Mouse (Mus musculus) gastrocnemius, postnatal 36 days (tissue): ENCODE data around the gene Tdrd5. TPM values are rescaled to one million over a fixed set of nuclear protein-coding genes. Genes with fewer than 3 reads are reported as not detected.

Source experiments
- total RNA-seq, 2 experiments: library from RNA; stranded (reverse); gene quantifications; 2 replicates each; pipeline ENCODE4 v1.2.3; 2021

Gene Tdrd5
- total RNA-seq, 2 experiments from 2014 or later, result 0.10 TPM; not detected in 1

Other genes starting within 250 kb of the Tdrd5 start
- gene Fam163a, start 98.6 kb downstream of the Tdrd5 start, total RNA-seq, result not detected
- not detected for gene Nphs2, start 7.1 kb upstream of the Tdrd5 start, total RNA-seq
- 100 to 1,000 TPM; 315 to 385 TPM for gene Gm2000, start 62.4 kb upstream of the Tdrd5 start, total RNA-seq
- gene Axdnd1, start 117.5 kb upstream of the Tdrd5 start, total RNA-seq, result under 1 TPM in 1 of 2 experiments, not detected in 1; 0.28 TPM
- 1 to 10 TPM; 4.0 to 5.6 TPM for gene Soat1, start 170.7 kb upstream of the Tdrd5 start, total RNA-seq
- gene Gm10031, start 220.3 kb upstream of the Tdrd5 start, total RNA-seq, result 10 to 100 TPM; 36.7 to 40.4 TPM